Mouse (Mus musculus): ENCODE data around the gene Kcnj12. TPM values are rescaled to one million over a fixed set of nuclear protein-coding genes. Genes with fewer than 3 reads are reported as not detected.

Kcnj12 gene
- 10 to 100 TPM; 27.5 to 29.0 TPM for total RNA-seq (2021)
- long read RNA-seq, experiment 1, transcript Kcnj12-202 (2 exons, 2,291 nt), result major isoform, 16 of 24 reads
- long read RNA-seq, experiment 1, partial matches to known transcripts, result 0 of 24 reads
- long read RNA-seq, experiment 1, other reads (novel, unspliced or antisense), result 8 of 24 reads
- long read RNA-seq, experiment 2, transcript Kcnj12-202 (2 exons, 2,291 nt), result major isoform, 11 of 18 reads
- long read RNA-seq, experiment 2, partial matches to known transcripts, result 0 of 18 reads
- long read RNA-seq, experiment 2, other reads (novel, unspliced or antisense), result 7 of 18 reads

DNA sequence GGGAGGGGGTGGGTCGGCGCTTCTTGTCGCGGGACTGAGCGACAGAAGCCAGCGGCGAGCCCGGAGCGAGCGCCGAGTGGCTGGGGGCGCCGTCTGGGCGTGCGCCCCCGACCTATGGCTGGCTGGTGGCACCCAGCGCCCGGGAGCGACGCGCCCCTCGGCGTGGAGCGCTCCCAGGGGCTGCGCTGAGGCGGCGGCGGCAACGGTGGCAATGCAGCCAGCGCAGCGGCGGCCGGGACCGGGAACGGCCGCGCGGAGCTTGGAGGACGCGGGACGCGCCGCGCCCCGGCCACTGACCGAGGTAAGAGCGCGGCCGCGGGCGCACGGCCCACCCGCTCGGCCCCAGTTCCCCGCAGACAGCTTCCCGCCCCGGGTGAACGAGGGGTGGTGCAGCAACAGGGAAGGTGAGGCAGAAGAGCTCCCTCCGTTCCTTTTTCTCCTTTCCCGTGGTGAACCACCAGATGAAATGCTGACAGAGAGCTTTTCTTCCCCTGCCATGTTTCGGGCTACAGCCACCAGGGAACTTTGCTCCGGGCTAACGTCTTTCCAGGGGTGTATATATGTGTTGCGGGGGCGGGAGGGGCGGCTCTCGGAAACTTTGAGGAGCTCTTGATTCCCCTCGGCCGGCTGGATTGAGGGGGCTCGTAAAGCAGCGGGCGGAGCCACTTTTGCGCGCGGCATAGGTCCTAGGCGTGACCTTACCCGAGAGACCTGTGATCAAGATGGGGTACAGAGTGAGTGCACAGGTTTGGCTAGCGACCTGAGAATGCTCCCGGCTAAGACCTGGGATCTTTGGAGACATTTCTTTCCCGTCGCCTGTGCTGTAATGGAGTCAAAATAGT lies at the start of gene Kcnj12:
Gene Kcnj12 (plus strand): TSS at position 15 of the 842 bp plus-strand sequence.
- DNase-seq, result peak in 1 of 2 experiments; percentile 23
- intact Hi-C loops (cut with DNase I), result loop anchor here (5.0 kb wide), 2 partner anchors 35 to 70 kb away; no protein-coding TSS in a partner anchor

DNA sequence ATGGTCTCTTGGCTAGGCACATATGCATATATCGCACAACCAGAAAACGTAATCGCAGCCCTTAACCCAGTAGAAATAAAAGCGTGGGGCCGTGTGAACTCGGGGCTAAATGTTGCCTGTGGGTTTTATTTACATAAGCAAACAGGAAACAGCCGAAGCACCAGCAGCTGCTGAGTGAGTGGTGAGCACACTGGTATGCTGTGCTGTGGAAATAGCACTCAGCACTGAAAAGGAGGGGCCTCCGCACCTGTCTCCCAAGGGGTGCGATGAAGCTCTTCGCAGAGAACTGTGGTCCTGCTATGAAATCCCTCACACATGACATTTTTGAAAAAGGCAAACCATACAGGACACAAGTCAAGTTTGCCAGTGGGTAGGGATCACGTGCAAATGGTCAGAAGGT lies 47.3 kb upstream of the Kcnj12 start:
- intact Hi-C loops (cut with DNase I), result no loop called here
- no peak for DNase-seq

DNA sequence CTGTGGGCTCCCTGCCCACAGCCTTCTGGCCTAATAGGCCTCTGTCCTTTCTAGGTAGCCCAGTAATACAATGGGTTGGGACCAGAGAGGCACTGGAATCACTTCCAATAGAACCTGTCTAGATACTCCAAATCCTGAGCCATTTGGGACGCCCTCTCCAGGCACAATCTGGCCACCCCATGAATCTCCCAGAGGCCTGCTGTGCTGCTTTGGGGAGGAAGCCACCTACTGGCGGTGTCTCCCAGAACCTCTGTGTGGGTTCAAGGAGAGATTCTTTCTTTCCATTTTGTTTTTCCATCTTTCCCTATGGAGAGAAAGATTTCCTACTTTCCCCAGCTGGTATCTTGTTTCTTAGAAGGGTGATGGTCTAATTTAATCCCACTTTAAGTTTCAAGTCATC lies 46.1 kb upstream of the Kcnj12 start:
- DNase-seq, result no peak
- intact Hi-C loops (cut with DNase I), result no loop called here

DNA sequence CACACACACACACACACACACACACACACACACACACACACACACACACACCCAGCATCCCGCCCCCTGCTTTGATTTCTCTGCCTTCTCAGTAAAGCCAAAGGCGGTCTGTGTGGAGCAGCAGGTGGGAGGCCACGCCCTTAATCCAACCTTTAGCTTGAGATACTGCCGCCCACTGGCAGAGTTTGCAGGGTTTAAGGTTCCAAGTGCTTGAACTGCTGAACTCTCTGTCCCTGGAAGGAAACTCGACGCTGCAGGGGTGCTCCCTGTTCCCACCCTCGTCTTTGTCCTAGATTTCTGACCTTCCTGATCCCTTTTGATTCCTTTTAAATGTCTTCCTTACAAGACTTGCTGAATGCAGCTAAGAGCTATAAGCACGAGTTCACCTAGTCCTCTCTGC lies 45.6 kb upstream of the Kcnj12 start:
- peak in 1 of 2 experiments; percentile 30 for DNase-seq
- intact Hi-C loops (cut with DNase I), result no loop called here

DNA sequence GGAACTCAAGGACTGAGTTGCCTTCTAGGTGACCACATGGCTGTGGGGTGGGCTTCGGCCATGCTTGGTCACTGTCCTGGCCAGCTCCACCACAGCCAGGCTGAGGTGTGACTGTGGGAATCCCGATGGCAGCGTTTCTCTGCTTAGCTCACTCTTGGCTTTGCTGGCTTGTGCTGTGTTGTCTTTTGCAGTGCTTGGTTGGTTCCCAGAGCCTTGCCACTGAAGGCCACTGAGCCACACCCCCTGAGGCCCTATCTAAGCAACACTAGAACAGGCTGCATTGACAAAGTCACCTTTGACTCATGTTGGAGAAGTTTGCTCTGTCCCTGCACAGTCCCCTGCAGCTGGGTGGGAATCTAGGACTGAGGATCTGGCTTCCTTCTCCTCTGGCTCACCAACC lies 45.2 kb upstream of the Kcnj12 start:
- intact Hi-C loops (cut with DNase I), result no loop called here
- no peak for DNase-seq

DNA sequence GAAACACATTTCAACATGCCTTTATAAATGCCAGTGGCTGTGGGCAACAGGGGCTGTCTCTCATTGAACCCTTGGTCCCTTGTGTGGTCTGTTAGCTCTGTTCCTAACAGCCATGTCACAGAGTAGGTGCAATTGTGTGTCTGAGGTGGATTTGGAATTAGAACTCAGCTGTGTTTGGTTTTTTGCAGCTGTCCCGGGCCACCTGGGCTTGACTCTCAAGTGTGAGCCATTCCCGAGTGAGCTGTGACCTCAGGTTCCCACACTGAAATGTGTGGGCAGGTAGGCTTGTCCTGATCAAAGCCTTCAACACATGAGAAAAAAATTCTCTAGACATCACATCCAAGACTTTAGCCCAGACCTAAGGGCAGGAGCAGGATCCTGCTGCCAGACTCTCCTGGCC lies 43.7 kb upstream of the Kcnj12 start:
- intact Hi-C loops (cut with DNase I), result no loop called here
- no peak for DNase-seq

DNA sequence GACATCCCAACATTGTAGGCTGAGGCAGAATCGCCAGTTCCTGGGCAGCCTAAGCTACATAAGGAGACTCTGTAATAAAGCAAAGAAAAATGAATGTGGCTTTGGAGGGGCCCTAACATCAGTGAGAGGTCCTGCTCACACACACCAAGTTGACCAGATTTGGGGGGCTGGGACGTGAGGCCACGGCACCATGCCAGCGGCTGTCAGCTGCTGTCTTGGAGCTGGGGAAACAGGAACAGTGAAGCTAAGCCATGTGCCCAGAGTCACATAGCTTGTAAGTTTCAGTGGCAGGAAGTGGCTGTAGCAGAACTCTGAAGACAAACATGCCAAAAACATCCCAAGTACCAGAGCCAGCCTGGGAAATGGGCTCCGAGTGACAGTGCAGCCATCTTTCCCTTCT lies 42.6 kb upstream of the Kcnj12 start:
- intact Hi-C loops (cut with DNase I), result no loop called here
- no peak for DNase-seq

DNA sequence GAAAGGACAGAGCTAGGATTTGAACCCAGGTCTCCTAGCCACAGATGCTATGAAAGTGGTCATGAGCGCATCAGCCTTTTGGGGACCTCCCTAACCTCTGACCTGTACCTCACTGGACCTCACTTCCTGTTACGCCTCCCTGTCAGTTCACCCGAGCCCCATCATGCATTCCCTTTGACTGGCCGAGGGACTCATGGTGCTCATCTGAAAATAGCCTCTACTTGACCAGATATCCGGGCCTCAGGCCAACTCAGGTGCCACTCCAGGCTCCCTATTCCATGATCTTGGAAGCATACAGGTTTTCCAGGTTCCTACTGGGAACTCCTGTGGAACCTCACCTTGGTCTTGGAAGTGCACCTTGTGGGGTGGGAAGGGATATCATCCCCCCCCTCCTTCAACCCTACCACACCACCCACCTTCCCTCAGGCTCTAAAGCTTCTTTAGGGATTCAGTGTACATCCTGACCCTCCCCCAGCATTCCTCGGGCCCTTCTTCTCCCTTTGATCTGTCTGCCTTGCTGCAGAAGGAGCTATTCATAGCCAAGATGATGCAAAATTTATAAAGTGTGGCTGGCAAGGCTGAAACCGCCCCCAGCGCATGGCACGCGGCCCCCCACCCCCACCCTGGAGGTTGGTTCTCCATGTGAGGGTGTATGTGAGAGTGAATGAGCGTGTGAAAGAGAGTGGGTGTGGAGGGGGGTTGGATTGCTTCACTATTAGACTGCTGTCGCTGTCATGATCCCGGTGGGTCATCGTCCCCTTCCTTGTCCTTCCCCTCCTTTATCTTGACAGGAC lies 40.5 kb upstream of the Kcnj12 start:
- intact Hi-C loops (cut with DNase I), result no loop called here
- peak; percentile 11 to 23 for DNase-seq

DNA sequence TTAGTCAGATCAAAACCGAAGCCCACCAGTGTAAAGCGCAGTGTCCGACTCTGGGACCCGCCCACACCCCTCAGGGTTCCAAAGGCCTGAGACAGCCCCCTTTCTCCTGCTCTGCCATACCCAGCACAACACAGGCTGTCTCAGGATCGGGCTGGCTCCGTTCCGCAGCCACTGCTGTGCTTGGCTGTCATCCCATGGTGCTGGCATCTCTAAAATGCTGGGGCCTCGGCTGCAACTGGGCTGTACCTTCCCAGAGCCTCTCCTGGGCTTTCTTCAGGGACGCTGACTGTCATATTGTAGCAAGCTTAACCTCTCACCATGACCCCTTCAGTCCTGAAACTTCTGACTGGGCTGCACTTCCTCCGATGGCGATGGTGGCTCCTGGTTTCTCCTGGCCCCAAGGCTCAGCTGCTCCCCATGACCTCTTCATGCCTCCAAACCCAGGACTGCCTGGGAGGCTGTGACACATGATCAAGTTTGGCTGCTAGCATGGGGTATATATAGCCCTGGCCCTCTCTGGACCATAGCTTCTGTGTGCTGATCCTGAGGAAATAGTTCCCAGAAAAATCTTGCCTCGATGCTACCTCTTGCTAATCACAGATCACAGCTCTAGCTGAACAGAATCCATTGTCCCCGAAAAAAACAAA lies 37.3 kb upstream of the Kcnj12 start:
- DNase-seq, result peak; percentile 59 to 76
- intact Hi-C loops (cut with DNase I), result loop anchor here (5.0 kb wide), 1 partner anchor 37 kb away; the partner anchor contains the start of gene Kcnj12

DNA sequence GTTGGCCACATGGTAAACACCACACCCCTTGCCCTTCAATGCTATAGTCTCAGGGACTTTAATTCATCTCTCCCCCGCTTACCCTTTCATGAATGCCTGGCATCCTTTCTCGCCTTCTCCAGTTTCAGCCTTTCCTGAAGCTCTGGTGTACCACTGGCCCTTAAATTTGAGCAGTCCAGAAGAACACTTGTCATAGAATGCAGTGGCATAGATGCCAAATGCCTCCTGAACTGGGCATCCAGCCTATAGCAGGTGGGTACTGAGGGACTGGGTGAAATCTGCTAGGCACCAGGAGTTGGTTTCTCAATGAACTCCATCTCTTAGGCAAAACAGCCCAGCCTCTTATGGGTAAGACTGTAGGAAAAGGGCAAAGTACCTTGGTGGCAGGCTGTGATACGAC lies 31.9 kb upstream of the Kcnj12 start:
- no peak for DNase-seq
- intact Hi-C loops (cut with DNase I), result no loop called here

DNA sequence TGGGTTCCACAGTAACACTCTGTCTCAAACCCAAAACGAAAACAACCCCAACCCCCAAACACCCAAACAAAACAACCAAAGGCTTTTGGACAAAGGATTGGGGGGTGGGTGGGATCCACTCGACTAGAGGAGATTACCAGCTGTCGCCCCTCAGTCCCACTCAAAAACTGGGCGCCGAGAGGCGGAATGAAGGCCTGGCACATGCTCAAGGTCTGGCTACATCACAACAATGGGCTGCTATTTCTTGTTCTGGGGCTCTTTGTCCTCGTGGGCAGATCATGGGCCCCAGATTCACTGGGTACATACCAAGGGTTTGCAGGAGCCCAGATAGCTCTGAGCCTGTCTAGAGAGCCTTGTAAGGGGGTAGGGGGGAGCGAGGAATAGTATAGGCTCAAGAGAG lies 19.6 kb upstream of the Kcnj12 start:
- intact Hi-C loops (cut with DNase I), result no loop called here
- DNase-seq, result no peak

DNA sequence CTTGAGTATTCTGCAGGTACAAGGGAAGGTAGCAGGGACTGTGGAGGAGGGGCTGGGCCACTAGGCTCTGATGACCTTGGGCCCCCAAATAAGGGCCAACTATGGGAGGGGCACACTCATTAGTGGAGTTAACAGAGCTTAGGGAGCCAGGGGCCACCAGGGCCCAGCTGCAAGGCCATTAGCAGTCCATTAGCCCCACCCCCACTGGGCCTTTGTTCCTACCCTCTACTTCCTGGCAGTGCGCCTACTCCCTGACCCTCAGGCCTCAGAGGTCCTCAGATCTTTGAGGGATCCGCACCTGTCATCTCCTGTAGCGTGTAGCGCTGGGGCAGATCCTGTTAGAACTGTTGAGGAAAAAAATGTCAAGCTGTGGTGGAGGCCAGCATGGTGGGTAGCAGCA lies 18.3 kb upstream of the Kcnj12 start:
- DNase-seq, result no peak
- intact Hi-C loops (cut with DNase I), result no loop called here

DNA sequence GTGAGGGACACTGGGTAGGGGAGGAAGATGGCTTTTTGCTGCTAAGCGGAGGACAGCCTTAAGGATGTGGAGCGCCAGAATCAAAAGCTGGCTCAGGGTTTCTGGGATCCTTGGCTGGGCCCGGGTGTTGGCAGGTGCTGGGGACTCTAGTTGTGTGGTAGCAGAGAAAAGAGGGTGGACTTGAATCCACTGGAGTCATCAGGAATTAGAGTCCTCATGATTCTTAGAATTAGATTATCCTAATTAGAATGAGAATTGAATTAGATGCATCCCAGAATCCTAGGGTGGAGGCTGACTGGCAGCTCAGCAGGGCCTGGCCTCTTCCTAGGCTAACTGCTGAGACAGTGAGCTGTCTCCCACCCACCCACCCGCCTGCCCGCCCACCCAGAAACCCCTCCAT lies 17.6 kb upstream of the Kcnj12 start:
- no peak for DNase-seq
- intact Hi-C loops (cut with DNase I), result no loop called here

DNA sequence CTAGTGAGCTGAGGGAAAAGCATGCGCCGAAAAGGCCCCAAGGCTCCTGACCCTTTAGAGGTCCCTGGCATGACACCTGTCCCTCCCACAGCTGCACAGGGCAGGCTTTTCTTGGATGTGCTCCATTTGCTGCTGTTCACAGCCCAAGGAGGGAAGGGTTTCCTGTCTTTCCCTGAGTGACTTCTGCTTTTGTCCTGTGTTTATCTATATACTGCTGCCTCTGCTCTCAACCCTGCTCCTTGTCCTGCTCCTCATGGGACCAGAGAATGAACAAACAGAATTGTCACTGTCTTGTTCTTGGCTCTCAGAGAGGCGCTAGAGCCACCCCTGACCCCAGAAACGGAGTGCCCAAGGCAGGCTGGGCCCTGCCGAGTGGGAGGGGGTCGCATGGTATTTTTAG lies 17.0 kb upstream of the Kcnj12 start:
- intact Hi-C loops (cut with DNase I), result no loop called here

DNA sequence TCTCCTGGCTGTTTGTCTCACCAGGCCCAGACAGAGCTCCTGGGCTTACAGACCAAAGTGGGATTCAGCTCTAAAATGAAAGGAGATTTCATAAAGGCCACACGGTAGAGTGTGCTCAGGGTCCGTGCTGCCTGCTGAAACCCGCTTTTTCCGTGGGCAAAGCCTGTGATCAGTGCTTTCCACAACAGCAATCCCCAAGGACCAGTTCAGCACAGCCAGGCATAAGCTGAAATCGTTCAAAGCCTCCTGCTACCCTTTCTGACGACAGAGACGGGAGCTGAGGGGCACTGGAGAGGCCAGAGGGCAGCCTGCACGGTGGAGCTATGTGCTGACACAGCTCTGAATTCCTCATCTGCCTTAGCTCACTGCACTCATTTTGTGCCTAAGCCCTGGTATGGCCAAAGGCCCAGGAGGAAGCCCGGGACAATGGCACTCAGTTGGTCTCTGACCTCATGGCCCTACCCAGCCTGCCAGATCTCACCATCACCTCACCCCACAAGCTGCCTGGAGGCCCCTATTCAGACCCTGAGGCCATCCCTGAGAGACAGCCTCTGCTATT lies 10.5 kb upstream of the Kcnj12 start:
- intact Hi-C loops (cut with DNase I), result no loop called here
- no peak for DNase-seq

More for the DNA sequence above, 17.0 kb upstream of the Kcnj12 start:
- DNase-seq, result no peak

DNA sequence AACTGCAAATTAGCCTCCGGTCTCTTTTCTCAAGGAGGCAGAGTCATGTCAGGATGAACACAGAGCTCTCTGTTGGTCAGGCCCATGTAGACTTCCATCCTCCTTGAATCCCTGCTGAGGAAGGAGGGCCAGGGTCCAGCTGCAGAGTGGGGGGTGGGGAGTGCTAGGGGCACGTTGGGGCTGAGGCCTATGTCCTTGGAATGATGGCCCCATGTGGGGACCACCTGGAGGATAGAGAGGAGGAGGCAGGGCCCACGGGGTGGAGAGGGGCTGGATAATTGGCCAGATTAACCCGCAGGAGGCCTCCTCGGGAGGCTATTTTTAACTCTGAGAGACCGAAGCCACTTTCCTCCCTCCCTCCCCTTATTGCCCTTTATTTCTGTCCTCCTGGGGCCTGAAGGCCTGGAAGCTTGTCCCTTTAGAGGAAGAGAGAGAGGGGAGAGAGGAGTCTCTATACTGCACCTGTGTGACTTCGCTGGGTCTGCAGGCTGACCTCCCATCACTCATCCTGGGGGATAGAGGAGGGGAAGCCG lies 5.4 kb upstream of the Kcnj12 start:
- intact Hi-C loops (cut with DNase I), result no loop called here
- DNase-seq, result no peak

DNA sequence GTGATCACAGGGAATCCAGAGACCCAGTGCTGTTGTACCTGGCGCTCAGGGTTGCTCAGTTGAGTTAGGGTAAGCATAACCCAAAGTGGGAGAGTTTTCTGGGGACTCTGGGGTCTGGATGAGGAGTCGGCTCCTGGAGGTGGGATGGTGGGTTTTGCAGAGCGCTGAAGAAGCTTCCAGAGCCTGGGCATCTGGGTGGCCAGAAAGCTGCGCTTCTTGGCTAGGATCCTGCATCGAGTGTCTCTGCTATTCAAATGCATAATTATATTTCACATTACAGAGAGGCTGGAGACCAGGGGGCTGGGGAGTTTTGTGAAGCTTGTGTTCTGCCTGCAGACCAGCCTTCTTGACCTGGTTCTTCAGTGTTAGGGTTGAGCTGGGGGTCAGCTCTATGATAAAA lies 1.2 kb upstream of the Kcnj12 start:
- intact Hi-C loops (cut with DNase I), result loop anchor here (5.0 kb wide), 2 partner anchors 34 to 71 kb away; no protein-coding TSS in a partner anchor
- DNase-seq, result no peak

DNA sequence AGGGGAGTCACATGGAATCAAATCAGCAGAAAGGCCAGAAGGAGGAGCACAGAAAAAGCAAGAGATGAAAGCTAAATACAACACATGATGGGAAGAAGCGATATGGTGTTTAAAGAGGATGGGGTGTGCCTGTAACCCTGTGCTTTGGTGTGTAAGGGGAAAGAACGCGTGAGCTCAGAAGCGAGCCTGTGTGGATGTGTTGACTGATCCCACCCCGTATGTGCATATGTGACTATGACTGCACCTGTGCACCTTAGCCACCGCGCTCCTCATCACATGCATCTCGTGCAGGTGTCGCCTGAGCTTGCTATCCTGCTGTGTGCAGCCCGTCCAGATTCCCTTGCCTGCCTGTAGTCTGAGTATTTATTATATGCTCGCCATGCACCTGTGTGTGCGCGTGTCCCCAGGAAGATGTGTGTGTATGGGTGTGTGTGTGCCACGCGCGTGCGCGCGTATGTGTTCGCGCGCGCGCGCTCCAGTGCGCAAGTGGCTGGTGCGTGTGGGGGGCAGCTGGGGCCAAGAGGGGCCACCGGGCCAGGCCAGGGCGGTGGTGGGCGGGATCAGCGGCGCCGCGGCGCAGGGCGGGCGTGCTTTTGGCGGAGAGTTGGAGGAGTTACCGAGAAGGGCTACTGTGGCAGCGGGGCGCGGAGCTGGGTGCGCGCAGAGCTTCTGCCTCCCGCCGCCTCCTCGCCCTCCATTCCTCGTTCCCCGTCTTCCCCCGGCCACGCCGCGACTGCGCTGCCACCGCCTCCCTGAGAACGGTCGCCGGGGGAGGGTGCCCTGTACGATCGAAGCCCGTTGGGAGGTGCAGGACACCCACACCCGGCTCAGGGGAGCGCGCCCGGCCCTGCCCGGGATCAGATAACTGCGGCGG lies 451 bp upstream of the Kcnj12 start:
- DNase-seq, result peak; percentile 39 to 45
- intact Hi-C loops (cut with DNase I), result loop anchor here (5.0 kb wide), 2 partner anchors 35 to 70 kb away; no protein-coding TSS in a partner anchor
